Mouse (Mus musculus): ENCODE measurements around the gene Dnaaf2.

DNA sequence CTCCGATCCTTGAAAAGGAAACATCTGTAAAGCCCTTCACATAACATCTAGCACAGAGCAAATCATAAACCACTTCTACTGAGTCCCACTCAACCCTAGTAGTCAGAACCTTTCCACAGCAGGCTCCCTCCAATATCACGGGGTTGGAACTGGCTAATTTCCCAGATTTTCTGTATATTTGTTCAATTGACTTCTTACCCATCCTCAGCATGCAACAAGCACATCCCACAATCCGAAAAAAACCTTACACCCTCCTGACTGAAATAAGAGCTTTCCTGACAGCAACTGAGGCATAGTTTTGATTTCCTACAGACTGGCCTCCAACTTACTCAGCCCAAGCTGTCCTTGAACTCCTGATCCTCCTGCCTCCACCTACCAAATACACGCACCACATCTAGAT is 41.8 kb downstream of the Dnaaf2 start:
- no peak for TF ChIP-seq CTCF (IDR thresholded peaks at IDR 0.05)
- TF ChIP-seq EP300 (IDR thresholded peaks at IDR 0.05; ENCODE audit: insufficient read depth, low read depth, low read length): no peak
- TF ChIP-seq POLR2A (IDR thresholded peaks at IDR 0.05; ENCODE audit: insufficient read depth, low read depth, low read length): no peak
